Mouse (Mus musculus) layer of hippocampus, adult 9-10 months (tissue): Measurements from ENCODE around the gene Mettl7b.

Experiments used
- DNase-seq: peaks from one replicate; pipeline ENCODE4 v3.0.0; 2022; ENCODE audit warnings: low spot score

Mettl7b gene

DNA sequence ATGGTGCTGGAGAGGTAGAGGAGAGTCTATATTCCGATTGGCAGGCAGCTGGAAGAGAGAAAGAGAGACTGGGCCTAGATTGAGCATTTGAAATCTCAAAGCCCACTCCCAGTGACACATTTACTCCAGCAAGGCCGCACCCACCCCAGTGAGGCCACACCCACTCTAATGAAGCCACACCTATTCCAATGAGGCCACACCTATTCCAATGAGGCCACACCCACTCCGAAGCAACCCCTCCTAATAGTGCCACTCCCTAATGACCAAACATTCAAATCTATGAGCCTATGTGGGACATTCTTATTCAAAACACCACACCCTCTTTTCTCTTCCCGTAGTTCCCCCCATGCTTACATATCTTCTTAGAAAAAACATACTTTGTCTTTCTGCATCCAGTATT, 13.3 kb downstream of the Mettl7b start:
- no peak for DNase-seq

- no peak for DNase-seq
Observed at GRCm38 (mm10) chr10:128945675-128946074, 15.1 kb downstream of the Mettl7b start.

GRCm38 (mm10) chr10:128940475-128941061, 20.2 kb downstream of the Mettl7b start:
- DNase-seq = no peak

DNA sequence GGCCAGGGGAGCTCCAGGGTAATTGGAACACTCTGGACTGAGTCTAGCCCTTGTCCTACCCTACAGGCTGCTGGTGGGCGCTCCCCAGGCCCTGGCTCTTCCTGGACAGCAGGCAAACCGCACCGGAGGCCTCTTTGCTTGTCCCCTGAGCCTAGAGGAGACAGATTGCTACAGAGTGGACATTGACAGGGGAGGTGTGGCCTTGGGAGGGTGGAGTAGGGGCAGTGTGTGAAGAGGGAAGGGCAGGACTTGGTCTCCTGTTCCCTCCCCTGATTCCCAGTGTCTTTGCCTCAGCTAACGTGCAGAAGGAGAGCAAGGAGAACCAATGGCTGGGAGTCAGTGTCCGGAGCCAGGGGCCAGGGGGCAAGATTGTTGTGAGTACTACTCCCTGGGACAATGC, 21.8 kb downstream of the Mettl7b start:
- DNase-seq = no peak

DNA sequence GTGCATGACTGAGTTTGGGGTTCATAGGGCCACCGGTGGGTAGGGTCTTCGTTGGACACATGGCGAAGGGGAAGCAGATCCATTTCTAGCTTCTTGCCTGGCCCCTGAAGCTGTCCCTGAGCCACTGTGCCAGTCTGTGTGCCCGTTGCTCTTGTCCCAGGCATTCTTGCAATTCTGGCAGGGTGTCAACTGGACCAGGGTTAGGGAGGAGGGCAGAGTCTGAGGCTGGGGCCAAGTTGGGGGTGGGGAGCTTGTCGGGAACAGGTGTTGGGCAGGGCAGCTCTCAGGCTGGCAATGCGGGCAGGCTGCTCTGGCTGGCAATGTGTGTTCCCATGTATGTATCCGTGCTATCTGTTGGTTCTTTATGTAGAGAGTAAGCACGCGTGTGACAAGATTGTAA, 22.3 kb downstream of the Mettl7b start:
- no peak for DNase-seq

GRCm38 (mm10) chr10:128937756-128938390, 22.9 kb downstream of the Mettl7b start:
- DNase-seq = no peak

DNA sequence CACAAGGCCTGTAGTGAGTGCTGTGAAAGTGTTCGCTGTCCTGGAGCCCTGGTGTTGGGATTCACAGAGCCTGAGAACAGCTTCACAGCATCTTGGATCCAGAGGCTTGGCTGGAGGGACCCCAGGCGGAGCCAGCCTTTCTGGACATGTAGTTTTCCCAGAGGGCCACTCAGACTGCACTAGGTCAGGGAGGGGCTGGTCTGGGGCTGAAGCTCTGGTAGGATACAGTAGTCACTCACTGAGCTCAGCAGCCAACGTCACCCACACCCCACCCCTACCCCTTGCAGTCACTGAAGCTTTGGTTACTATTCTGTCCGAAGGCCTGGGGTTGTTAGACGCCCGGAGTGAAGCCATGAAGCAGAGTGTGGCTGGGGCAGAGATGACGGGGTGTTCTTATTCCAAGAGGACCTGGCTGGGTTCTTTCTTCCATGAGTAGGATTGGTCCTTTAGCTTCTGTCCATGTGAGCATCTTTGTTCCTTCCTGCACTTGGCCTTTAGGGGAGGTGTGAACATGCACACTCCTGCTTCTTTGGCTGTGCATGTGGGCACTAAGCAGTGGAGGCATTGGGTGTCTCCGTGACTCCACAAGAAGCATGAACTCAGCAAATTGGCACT, 24.9 kb downstream of the Mettl7b start:
- DNase-seq = no peak

- DNase-seq = no peak
Observed at GRCm38 (mm10) chr10:128934997-128935787, 25.6 kb downstream of the Mettl7b start.

GRCm38 (mm10) chr10:128933976-128934721, 26.6 kb downstream of the Mettl7b start:
- no peak for DNase-seq

- DNase-seq = no peak
Observed at GRCm38 (mm10) chr10:128933574-128933973, 27.2 kb downstream of the Mettl7b start, which contains the start of gene Itga7. TSS of gene Itga7 (plus strand) at chr10:128933818.

- no peak for DNase-seq
Observed at GRCm38 (mm10) chr10:128931441-128931840, 29.3 kb downstream of the Mettl7b start.

DNA sequence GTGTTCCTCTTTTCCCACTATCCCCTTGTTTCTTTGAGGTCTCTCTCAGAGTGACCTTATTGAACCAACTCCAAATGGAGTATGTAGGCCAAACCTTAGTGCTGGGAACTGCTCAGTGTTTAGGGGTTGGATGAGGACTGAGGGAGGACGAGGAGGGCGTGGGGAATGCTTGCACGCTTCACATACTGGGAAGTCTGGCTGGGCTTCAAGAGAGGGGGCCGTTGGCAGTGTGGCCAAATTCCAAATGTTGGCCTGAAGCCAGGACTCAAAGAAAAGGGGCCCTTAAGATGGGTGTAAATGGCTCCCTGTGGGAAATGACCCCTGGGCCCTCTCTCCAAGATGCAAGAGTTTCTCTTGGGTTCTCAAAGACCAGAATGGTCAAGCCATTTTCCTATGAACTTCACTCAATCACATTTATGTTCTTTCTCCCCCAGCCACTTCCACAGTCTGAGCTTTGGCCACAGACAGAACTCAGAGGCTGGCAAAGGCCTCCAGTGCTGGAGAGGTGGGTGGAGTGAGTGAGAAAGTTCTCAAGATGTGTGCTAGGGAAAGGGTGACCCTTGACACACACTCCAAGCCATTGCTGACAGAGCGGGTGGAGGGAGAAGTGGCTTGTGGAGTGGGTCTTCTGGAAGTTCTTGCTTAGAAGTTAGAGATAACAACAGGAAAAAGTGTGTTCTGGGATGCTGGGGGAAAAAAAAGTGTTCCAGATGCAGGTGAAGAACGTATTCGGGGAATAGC, 31.0 kb downstream of the Mettl7b start:
- no peak for DNase-seq

DNA sequence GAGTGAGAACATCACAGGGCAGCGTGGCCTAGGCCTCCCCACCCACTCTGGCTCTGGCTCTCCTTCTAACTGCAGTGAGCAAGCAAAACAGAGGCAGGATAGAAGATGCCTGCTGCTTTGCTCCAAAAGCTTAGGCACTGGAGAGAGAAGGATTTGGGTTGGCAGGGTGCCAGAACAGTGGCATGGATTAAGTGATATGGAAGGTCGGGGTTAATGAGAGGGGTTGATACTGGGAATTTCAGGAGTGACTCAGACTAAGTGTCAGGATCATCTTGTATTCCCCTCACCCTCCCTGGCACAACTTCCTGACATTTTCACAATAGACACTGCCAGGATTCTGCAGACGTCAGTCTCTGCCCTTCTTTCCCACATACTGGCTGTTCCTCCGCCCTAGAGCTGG, 32.4 kb downstream of the Mettl7b start:
- DNase-seq = no peak

DNA sequence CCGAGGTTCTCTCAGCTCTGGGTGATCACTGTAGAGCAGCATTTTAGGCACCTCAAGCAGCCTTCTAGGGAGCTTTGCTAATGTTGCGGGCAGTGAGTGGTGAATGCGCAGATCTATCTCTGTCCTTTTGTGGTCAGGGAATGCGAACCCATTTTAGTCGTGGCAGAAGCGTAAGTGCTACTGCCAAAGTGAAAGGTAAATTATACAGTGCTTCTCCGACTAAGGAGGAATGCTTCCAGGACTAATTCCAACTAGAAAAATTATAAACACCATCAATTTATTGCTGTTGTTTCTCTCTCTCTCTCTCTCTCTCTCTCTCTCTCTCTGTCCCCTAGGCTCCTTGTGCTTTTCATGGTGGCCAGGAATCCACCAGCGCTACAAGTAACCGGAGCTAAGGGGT, 36.9 kb downstream of the Mettl7b start, which contains the start of gene Bloc1s1:
Gene Bloc1s1, minus strand, starts transcription at position 101 of the 400 bp plus-strand sequence.
- no peak for DNase-seq

- peak; percentile 82 for DNase-seq
Observed at GRCm38 (mm10) chr10:128923013-128923691, 37.6 kb downstream of the Mettl7b start.

DNA sequence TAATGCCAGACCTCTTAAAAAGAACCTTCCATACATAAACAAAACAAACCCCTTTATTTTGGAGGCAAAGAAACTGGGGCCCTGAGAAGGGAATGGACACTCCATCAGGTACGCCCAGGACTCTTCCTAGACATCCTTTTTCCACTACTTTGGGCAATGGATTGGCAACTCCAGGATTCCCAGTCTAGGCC, 38.1 kb downstream of the Mettl7b start, which contains the start of gene Rdh5:
Gene Rdh5, minus strand, starts transcription at position 67 of the 191 bp plus-strand sequence.
- no peak for DNase-seq

- DNase-seq = no peak
Observed at GRCm38 (mm10) chr10:128921883-128922821, 38.6 kb downstream of the Mettl7b start.

DNA sequence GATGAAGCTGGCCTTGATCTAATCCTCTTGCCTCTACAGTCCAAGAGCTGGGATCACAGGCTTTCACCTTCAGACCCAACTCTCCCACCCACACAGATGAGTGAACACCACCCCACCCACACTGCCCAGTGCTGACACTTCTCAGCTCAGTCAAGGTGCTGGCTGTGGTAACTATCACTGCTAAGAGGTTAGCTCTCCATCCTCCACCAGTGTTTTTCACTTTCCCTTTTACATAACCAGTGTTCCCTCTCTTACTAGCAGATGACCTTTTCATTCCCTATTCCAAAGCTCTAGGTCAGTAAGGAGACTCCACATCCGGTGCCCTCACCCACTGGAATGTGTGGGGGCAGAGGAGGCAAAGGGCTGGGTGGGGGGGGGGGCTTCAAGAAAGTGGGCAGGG, 39.5 kb downstream of the Mettl7b start:
- DNase-seq = no peak

DNA sequence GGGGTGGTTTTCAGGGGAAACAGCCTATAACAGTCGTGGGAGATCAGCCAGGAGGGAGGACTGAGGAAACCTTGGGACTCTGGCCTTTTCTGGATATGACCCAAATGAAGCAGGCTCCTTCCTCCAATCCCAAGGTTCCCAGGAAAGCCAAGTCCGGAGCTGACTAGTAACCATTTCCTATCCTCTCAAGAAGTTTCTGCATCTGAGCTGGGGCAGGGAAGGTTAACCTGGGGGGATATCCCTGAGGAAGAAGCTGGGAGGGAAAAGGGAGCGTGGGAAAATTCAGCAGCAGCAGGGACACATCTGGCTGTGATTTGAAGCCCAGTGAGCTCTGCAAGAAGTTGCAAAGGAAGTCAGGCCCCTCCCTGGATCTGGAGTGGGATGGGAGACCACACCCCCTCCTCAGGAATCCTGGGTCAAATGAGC, 40.0 kb downstream of the Mettl7b start:
- no peak for DNase-seq

DNA sequence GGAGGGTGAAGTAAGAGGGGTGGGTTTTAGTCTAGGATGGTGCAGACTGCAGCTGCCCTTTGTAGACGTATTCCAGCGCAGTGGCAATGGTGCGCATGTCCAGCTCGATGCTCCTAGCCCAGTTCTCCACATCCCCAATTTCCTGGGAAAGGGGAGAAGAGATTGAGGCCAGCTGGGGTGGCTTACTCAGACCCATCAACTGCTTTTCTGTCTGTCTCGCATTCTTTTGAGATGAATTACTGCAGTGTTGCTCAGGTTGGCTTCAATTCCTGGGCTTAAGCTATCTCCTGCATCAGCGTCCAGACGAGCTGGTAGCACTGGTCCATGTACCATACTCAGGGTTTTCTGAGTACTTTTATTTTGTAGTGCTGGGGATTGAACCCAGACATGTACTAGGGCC, 40.8 kb downstream of the Mettl7b start:
- no peak for DNase-seq
